Mouse (Mus musculus) testis, adult 2 months (tissue): ENCODE results near the gene 4930430F08Rik. TPM values are rescaled to one million over a fixed set of nuclear protein-coding genes. Genes with fewer than 3 reads are reported as not detected.

ENCODE experiments used
- H3K27ac ChIP-seq: fragments of 200-500 bp; 2 replicates; pipeline ENCODE4 v1.5.1; 2012; ENCODE audit warnings: low read depth, low read length; ENCODE audit not compliant: control insufficient read depth, insufficient read depth
- H3K27me3 ChIP-seq: fragments of 200-500 bp; 2 replicates; pipeline ENCODE4 v1.6.1; 2012; ENCODE audit warnings: mild to moderate bottlenecking, low read length, moderate library complexity; ENCODE audit not compliant: control insufficient read depth, insufficient read depth
- H3K36me3 ChIP-seq: fragments of 200-500 bp; 2 replicates; pipeline ENCODE4 v1.6.1; 2012; ENCODE audit warnings: mild to moderate bottlenecking, low read length; ENCODE audit not compliant: control insufficient read depth, insufficient read depth
- H3K4me1 ChIP-seq: fragments of 200-500 bp; 2 replicates; pipeline ENCODE4 v1.6.1; 2012; ENCODE audit warnings: low read length; ENCODE audit not compliant: control insufficient read depth, insufficient read depth
- H3K4me3 ChIP-seq: fragments of 200-500 bp; 2 replicates; pipeline ENCODE4 v1.5.1; 2012; ENCODE audit warnings: low read depth, mild to moderate bottlenecking, low read length, moderate library complexity, mixed read lengths; ENCODE audit not compliant: control insufficient read depth
- CTCF ChIP-seq: fragments of 200-500 bp; IDR thresholded peaks from 2 replicates; pipeline ENCODE4 v1.5.1; 2012; ENCODE audit warnings: low read depth, mild to moderate bottlenecking, inconsistent platforms, low read length, moderate library complexity; ENCODE audit not compliant: control insufficient read depth, insufficient read depth, insufficient replicate concordance
- POLR2A ChIP-seq: fragments of 200-500 bp; IDR thresholded peaks from 2 replicates; pipeline ENCODE4 v1.6.1; 2012; ENCODE audit warnings: low read depth, mild to moderate bottlenecking, inconsistent platforms, low read length, moderate library complexity; ENCODE audit not compliant: control insufficient read depth
- polyA plus RNA-seq: library from polyadenylated mRNA; depleted of rRNA; stranded (reverse); fragments of >200 nt; gene quantifications from 2 replicates; pipeline ENCODE4 v1.2.3, GENCODE M21; 2012

Gene 4930430F08Rik
- polyA plus RNA-seq, 1 experiment = 22.8 TPM

DNA sequence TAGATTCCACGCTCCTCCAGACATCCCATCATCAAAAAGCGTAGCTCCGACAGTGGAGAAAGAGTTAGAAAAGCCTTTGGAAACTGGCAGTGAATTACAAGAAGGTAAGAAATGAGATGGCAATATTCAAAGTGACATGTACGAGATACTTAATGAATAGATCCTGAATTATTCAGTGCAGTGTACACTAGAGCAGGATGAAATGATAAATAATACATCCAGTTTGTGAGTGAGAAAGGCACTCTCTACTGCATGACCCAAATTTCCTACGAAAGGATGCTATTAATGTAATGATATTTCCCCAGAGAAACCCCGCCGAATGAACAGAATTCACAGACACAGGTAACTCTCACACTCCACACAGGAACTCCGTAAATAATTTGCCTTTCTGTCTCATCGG, 13.3 kb upstream of the 4930430F08Rik start:
- Histone ChIP-seq H3K27ac (no peak overlapping the region), H3K36me3 (no peaks in the 10 kb centered on the region), H3K4me3 (no peak overlapping the region), H3K4me1 (no peaks in the 10 kb centered on the region), H3K27me3 (no peaks in the 10 kb centered on the region)
- TF ChIP-seq CTCF (no peak), POLR2A (no peak)

DNA sequence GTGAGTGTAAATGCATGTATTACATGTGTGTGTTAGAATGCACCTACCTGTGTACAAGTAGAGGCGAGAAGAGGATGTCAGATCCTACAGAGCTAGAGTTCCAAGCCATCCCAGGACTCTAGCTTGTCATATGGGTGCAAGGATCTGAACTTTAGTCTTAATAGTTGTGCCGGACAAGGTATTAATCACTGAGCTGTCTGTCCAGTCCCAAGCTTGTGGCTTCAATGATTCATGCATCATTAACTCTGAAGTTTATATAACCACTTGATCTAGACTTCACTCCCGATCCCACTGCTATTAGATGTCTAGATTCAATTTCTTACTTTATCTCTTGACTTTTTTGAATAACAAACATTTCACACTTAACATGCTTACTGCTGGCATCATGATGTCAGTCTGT, 8.1 kb upstream of the 4930430F08Rik start:
- Histone ChIP-seq H3K4me3 (no peak overlapping the region), H3K27me3 (no peaks in the 10 kb centered on the region), H3K4me1 (no peaks in the 10 kb centered on the region), H3K36me3 (no peaks in the 10 kb centered on the region), H3K27ac (no peak overlapping the region)
- TF ChIP-seq POLR2A (no peak), CTCF (no peak)

DNA sequence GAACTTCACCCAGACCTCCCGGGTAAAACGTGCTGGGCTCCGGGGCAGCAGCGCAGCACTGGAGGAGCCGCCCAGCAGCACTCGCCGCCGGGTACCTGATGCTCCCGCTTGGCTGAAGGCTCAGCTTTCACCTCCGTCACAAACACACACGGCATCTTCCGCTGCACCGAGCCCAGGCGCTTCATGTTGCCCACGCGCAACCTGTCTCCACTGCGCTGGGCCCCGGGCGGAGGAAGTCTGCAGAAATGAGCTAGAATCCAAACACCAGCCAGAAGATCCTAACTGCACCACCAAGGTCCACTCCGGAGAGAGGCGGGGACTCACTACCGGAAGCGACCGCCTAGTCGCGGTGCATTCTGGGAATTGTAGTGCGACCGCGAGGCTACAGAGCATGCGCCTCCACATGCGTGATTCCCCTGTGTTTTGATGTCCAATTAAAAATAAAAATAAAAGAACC, 1.3 kb downstream of the 4930430F08Rik start:
- H3K27ac ChIP-seq = peak overlapping the region; percentile 69

DNA sequence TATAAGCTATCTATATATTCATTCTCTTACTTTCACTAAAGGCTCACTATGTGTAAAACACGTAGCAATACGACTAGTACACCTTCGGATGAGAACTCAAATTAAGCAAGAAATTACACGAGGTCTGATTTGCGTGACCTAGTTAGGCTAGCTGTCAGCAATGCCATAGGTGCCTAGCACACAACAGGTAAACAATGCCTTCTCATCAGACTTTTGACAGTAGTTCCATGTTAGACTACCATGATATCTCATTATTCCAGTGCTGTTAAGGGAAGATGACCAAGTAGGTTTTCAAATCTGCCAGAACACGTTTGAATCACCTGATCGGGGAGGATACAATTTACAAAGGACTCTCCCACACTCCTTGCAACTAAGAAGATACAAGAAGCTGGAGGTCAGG, 1.7 kb downstream of the 4930430F08Rik start:
- 0 out of 2 replicates have a peak, but pooled peaks cover 1% of the 10 kb centered on the region for H3K36me3 ChIP-seq
- no peaks in the 10 kb centered on the region for H3K4me1 ChIP-seq
- TF ChIP-seq POLR2A (no peak), CTCF (no peak)
- peak overlapping the region; percentile 69 for H3K27ac ChIP-seq
- no peaks in the 10 kb centered on the region for H3K27me3 ChIP-seq
- H3K4me3 ChIP-seq = peak overlapping the region; percentile 86

More for the DNA sequence above, 1.3 kb downstream of the 4930430F08Rik start:
- H3K36me3 ChIP-seq = 0 out of 2 replicates have a peak, but pooled peaks cover 1% of the 10 kb centered on the region
- H3K4me3 ChIP-seq = peak overlapping the region; percentile 86
- H3K27me3 ChIP-seq = no peaks in the 10 kb centered on the region
- TF ChIP-seq CTCF (no peak), POLR2A (peak; percentile 83)
- no peaks in the 10 kb centered on the region for H3K4me1 ChIP-seq

DNA sequence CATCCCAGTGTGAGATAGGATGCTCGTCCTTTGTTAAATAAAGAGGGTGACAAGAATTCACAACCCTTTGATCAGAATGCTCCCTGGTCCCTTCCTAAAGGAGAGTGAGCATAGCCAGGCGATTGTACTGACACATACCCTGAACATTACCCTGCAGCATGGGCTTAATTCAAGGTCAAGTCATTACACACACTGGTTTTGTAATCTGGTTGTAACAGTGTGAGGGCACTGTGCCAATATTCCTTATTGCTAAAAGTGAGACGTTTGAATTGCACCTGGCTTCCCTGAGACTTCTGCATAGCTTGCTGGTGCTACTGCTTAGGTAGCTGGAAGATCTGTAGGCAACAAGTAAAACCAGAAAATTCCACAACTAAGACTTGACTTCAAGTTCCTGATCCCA, 6.0 kb downstream of the 4930430F08Rik start:
- Histone ChIP-seq H3K36me3 (0 out of 2 replicates have a peak, but pooled peaks cover 1% of the 10 kb centered on the region), H3K27me3 (no peaks in the 10 kb centered on the region)
- no peak for TF ChIP-seq CTCF
- no peak for TF ChIP-seq POLR2A

DNA sequence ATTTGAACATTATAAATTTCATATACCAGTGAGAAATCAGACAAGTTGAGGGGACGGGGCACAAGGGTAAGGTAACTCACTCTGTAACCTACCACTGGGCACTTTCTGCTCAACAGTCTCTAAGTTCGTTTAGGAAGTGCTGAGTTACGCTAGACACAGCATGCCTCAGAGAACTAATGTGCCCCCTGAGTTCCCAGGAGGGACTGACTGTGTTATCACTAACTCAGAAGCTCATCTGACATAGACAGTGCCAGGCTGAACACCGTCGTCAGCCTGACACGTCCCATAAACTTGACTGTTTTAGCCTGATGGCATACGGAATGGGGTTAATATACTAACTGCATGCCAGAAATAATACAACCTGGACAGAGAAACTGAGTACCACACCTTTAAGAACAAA, 14.9 kb downstream of the 4930430F08Rik start:
- Histone ChIP-seq H3K36me3 (no peaks in the 10 kb centered on the region), H3K27me3 (no peaks in the 10 kb centered on the region), H3K4me3 (no peak overlapping the region), H3K27ac (no peak overlapping the region), H3K4me1 (no peaks in the 10 kb centered on the region)
- TF ChIP-seq POLR2A (no peak), CTCF (no peak)

More for the DNA sequence above, 6.0 kb downstream of the 4930430F08Rik start:
- H3K4me3 ChIP-seq = no peak overlapping the region
- no peak overlapping the region for H3K27ac ChIP-seq
- no peaks in the 10 kb centered on the region for H3K4me1 ChIP-seq

DNA sequence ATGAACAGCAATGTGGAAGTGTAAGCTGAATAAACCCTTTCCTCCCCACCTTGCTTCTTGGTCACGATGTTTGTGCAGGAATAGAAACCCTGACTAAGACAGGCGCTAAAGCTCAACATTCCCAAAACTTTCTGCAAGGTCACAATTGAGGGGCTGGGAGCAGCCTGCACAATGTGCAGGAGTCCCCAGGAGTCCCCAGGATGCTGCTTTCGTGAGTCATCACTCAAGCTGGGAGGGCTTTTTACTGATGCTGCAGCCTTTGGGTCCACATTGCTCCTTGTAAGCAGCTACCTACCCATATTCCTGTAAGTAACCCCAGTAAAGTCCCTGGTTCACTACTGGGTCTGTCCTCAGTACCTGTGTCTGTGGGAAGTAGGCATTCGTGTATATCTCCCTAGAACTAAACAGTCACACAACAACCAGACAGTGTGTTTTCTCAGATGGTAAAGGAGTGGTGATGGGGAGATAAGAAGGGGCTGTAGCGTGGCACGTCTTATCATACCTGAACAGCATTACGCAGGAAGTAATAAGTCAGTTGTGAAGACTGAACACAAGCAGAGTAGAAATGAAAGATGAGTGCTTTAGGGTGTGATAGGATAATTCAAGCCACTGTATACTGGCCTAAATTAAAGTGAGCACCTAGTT, 15.6 kb downstream of the 4930430F08Rik start:
- Histone ChIP-seq H3K4me1 (no peaks in the 10 kb centered on the region), H3K4me3 (no peak overlapping the region), H3K27me3 (no peaks in the 10 kb centered on the region), H3K27ac (no peak overlapping the region), H3K36me3 (no peaks in the 10 kb centered on the region)
- TF ChIP-seq CTCF (no peak), POLR2A (no peak)
